Mouse (Mus musculus) embryonic facial prominence, embryonic 15.5 days (tissue): ENCODE results near the gene Cyb561d2. TPM values are rescaled to one million over a fixed set of nuclear protein-coding genes. Genes with fewer than 3 reads are reported as not detected.
A peak's percentile ranks its signal among the peaks of the same experiment; 100 is the strongest.
"Not testable (repeated sequence)": the region's sequence is repeated elsewhere in the genome, so short reads cannot be mapped to it uniquely, and the experiment has no call there.

ENCODE experiments used
- ATAC-seq: fragments of 200-750 bp; cut with Nextera tagmentation; 2 replicates; pipeline ENCODE4 v1.8.0; 2017; ENCODE audit warnings: low read depth, moderate TSS enrichment; ENCODE audit not compliant: insufficient number of reproducible peaks, low FRiP score, low TSS enrichment
- H3K27ac ChIP-seq: fragments of 300-500 bp; sonication (generic); replicated peaks from 2 replicates; pipeline ENCODE4 v1.5.1; 2015; ENCODE audit warnings: mild to moderate bottlenecking, inconsistent platforms
- H3K27me3 ChIP-seq: fragments of 300-500 bp; sonication (generic); 2 replicates; pipeline ENCODE4 v1.6.1; 2015; ENCODE audit warnings: inconsistent platforms
- H3K36me3 ChIP-seq: fragments of 300-500 bp; sonication (generic); 2 replicates; pipeline ENCODE4 v1.6.1; 2015; ENCODE audit warnings: mild to moderate bottlenecking, inconsistent platforms
- H3K4me1 ChIP-seq: fragments of 300-500 bp; sonication (generic); 2 replicates; pipeline ENCODE4 v1.6.1; 2015; ENCODE audit warnings: inconsistent platforms
- H3K4me2 ChIP-seq: fragments of 300-500 bp; sonication (generic); replicated peaks from 2 replicates; pipeline ENCODE4 v1.6.1; 2015; ENCODE audit warnings: mild to moderate bottlenecking, inconsistent platforms
- H3K4me3 ChIP-seq: fragments of 300-500 bp; sonication (generic); replicated peaks from 2 replicates; pipeline ENCODE4 v1.5.1; 2015; ENCODE audit warnings: mild to moderate bottlenecking, inconsistent platforms
- H3K9ac ChIP-seq: fragments of 300-500 bp; sonication (generic); 2 replicates; pipeline ENCODE4 v1.6.1; 2015; ENCODE audit warnings: inconsistent platforms
- H3K9me3 ChIP-seq: fragments of 300-500 bp; sonication (generic); replicated peaks from 2 replicates; pipeline ENCODE4 v1.6.1; 2016; ENCODE audit warnings: inconsistent platforms
- WGBS: fragments of 180-500 bp; shearing (Covaris S2); methylation state at CpG from one replicate; pipeline ENCODE4 v1.1.7; 2015; 5-methylcytosine and 5-hydroxymethylcytosine counted together
- polyA plus RNA-seq: library from polyadenylated mRNA; unstranded; fragments of >200 nt; fragmentation: Nextera tagmentation; extraction: Ambion mirVana; gene quantifications from 2 replicates; pipeline ENCODE4 v1.2.1, GENCODE M21; 2015

The Cyb561d2 gene
- polyA plus RNA-seq, 1 experiment from 2014 or later: 26.4 TPM

DNA sequence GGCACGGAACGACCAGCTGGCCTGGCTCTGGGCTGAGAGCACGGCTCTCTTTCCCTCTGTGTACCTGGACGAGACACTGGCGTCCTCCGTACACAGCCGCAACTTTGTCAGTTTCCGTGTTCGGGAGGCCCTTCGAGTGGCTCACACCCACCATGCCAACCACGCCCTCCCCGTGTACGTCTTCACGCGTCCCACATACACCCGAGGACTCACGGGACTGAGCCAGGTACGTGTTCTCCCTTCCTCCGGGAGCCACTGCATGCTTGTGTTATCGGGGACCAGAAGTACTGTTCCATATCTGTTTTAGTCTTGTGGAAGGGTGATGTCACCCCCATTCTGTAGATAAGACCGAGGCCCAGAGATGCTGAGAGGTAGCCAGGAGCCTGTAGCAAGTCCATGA lies 28.9 kb upstream of the Cyb561d2 start:
- no peak overlapping the region for H3K27ac ChIP-seq
- no peaks in the 10 kb centered on the region for H3K27me3 ChIP-seq
- WGBS: 88% methylated on average over 21 of the region's 21 CpGs
- H3K4me3 ChIP-seq: peak overlapping the region; percentile 88
- H3K9ac ChIP-seq: no peak overlapping the region
- peak overlapping the region; percentile 61 for H3K4me2 ChIP-seq
- ATAC-seq: no peak
- peaks cover 42% of the 10 kb centered on the region for H3K36me3 ChIP-seq
- H3K4me1 ChIP-seq: peaks cover 51% of the 10 kb centered on the region
- H3K9me3 ChIP-seq: no peaks in the 10 kb centered on the region

- 23% methylated on average over 13 of the region's 13 CpGs for WGBS
- Histone ChIP-seq H3K4me2 (peak overlapping the region; percentile 61), H3K9me3 (no peaks in the 10 kb centered on the region), H3K27me3 (no peaks in the 10 kb centered on the region), H3K36me3 (peaks cover 48% of the 10 kb centered on the region), H3K27ac (peak overlapping the region; percentile 92), H3K9ac (peak overlapping the region; percentile 70), H3K4me1 (peaks cover 48% of the 10 kb centered on the region), H3K4me3 (peak overlapping the region; percentile 88)
- ATAC-seq: no peak
Observed at GRCm38 (mm10) chr9:107570016-107570415, 28.0 kb upstream of the Cyb561d2 start.

- H3K4me2 ChIP-seq: peak overlapping the region; percentile 61
- H3K27ac ChIP-seq: peak overlapping the region; percentile 92
- peaks cover 46% of the 10 kb centered on the region for H3K36me3 ChIP-seq
- H3K27me3 ChIP-seq: no peaks in the 10 kb centered on the region
- H3K9me3 ChIP-seq: no peaks in the 10 kb centered on the region
- WGBS: under 1% methylated on average over 23 of the region's 23 CpGs
- peaks cover 54% of the 10 kb centered on the region for H3K4me1 ChIP-seq
- H3K9ac ChIP-seq: peak overlapping the region; percentile 70
- peak overlapping the region; percentile 88 for H3K4me3 ChIP-seq
- peak; percentile 3; the same call in 1 of the 2 replicates for ATAC-seq
Observed at GRCm38 (mm10) chr9:107569270-107569669, 27.3 kb upstream of the Cyb561d2 start.

DNA sequence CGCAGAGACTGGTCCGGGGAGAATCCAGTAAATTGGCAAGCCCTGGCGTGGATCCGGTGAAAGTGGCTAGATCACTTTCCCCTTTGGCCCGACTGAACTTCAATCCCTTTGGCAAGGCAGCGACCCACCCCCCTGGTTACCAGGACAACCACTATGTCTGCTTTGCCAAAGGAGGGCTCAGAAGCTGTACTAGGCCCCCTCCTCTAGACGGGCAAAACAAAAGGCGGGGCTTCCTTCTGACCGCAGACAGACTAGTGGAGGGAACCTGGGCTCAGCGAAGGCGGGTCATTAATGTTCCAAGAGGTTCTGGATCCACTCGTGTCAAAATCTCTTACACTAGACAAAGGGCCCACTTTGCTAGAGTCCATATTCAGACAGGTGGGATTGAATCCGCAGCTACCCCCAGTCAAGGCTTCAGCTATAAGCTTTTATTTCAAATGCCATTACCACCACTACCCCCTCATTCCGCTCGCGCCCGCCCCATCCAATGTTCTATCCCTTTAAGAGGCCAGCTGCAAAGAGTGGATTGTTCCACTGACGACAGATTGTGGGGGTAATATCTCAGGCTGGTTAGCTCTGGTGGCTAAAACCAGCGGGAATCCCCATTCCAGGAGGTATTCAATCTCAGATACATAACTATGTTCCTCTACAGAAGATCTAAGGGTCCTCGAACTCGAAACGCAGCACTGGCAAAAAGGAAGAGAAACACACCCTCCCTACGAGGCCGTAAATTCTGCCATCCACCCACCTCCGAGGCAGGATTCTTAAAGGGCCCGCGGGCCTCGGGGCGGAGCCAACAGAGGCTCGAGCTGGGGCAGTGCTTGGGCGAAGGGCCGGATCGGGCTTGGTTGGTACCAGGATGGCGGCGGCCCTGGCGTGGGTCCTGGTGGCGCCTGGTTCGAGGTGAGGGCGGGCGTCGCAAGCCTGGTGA lies 26.6 kb upstream of the Cyb561d2 start:
- H3K4me1 ChIP-seq: peaks cover 60% of the 10 kb centered on the region
- peak; percentile 86 for ATAC-seq
- no peaks in the 10 kb centered on the region for H3K27me3 ChIP-seq
- peaks cover 42% of the 10 kb centered on the region for H3K36me3 ChIP-seq
- peak overlapping the region; percentile 88 for H3K4me3 ChIP-seq
- H3K9ac ChIP-seq: peak overlapping the region; percentile 70
- peak overlapping the region; percentile 92 for H3K27ac ChIP-seq
- no peaks in the 10 kb centered on the region for H3K9me3 ChIP-seq
- WGBS: under 1% methylated on average over 41 of the region's 41 CpGs
- H3K4me2 ChIP-seq: peak overlapping the region; percentile 61

DNA sequence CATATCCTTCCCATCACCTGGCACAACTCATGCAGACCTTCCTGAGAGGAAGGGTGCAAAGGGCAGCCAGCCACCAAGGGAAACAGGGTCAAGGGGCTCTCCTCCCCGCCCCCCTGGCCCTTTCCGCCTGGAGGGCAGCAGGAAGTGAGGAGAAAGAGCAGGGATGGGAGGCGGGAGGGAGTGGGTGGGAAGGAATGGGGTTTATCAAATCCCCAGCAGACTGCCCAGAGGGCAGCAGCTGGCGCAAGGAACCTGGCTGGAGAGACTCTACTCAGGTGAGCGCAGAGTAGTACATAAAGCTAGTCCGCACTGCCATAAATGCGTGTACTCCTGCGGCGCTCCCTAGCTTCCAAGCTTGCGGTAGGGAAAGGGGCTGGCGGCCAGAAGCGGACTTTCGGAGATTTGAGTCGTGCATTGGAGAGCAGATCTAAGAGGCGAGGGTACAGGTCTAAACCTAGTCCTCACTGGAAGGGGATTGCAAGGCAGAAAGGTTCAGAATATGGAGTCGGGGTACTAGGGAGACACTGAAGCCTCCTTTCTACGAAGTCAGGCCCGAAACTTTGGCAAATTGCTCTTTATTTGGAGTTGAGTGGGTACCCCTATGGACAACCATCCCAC lies 25.8 kb upstream of the Cyb561d2 start, which contains the start of gene Hyal2:
Hyal2 (plus strand) TSS at position 244 of the 618 bp plus-strand sequence.
- no peak for ATAC-seq
- peak within 1 kb of the TSS; percentile 61 for H3K4me2 ChIP-seq
- no peaks in the 10 kb centered on the region for H3K9me3 ChIP-seq
- 10% methylated on average over 18 of the region's 18 CpGs for WGBS
- no peaks in the 10 kb centered on the region for H3K27me3 ChIP-seq
- H3K4me3 ChIP-seq: peak within 1 kb of the TSS; percentile 88
- peaks cover 35% of the 10 kb centered on the region for H3K36me3 ChIP-seq
- peaks cover 67% of the 10 kb centered on the region for H3K4me1 ChIP-seq
- peak within 1 kb of the TSS; percentile 70 for H3K9ac ChIP-seq
- H3K27ac ChIP-seq: peak within 1 kb of the TSS; percentile 92

- ATAC-seq: no peak
- 65% methylated on average over 3 of the region's 3 CpGs for WGBS
- Histone ChIP-seq H3K4me2 (peak overlapping the region; percentile 61; the same call in 1 of the 2 replicates), H3K4me1 (peaks cover 64% of the 10 kb centered on the region), H3K4me3 (no peak overlapping the region), H3K9me3 (no peaks in the 10 kb centered on the region), H3K9ac (no peak overlapping the region), H3K36me3 (peaks cover 31% of the 10 kb centered on the region), H3K27me3 (no peaks in the 10 kb centered on the region), H3K27ac (0 out of 2 replicates have a peak overlapping the region, but pooled peaks have one; percentile 59)
Observed at GRCm38 (mm10) chr9:107566855-107567254, 24.9 kb upstream of the Cyb561d2 start.

GRCm38 (mm10) chr9:107566041-107566709 lies 24.2 kb upstream of the Cyb561d2 start:
- H3K4me1 ChIP-seq: peaks cover 57% of the 10 kb centered on the region
- peaks cover 31% of the 10 kb centered on the region for H3K36me3 ChIP-seq
- ATAC-seq: no peak
- no peak overlapping the region for H3K4me3 ChIP-seq
- H3K9ac ChIP-seq: no peak overlapping the region
- H3K27ac ChIP-seq: peak overlapping the region; percentile 59; the same call in 1 of the 2 replicates
- H3K9me3 ChIP-seq: no peaks in the 10 kb centered on the region
- 55% methylated on average over 15 of the region's 15 CpGs for WGBS
- H3K4me2 ChIP-seq: no peak overlapping the region; the same call in 1 of the 2 replicates
- H3K27me3 ChIP-seq: no peaks in the 10 kb centered on the region

GRCm38 (mm10) chr9:107565556-107565955 lies 23.6 kb upstream of the Cyb561d2 start:
- not testable (repeated sequence) for H3K9me3 ChIP-seq, H3K4me3 ChIP-seq, H3K4me2 ChIP-seq, H3K9ac ChIP-seq, H3K27me3 ChIP-seq, ATAC-seq
- WGBS: 35% methylated on average over 5 of the region's 5 CpGs
- H3K27ac ChIP-seq: peak overlapping the region; percentile 31; the same call in 1 of the 2 replicates
- peaks cover 51% of the 10 kb centered on the region for H3K4me1 ChIP-seq
- peaks cover 31% of the 10 kb centered on the region for H3K36me3 ChIP-seq

DNA sequence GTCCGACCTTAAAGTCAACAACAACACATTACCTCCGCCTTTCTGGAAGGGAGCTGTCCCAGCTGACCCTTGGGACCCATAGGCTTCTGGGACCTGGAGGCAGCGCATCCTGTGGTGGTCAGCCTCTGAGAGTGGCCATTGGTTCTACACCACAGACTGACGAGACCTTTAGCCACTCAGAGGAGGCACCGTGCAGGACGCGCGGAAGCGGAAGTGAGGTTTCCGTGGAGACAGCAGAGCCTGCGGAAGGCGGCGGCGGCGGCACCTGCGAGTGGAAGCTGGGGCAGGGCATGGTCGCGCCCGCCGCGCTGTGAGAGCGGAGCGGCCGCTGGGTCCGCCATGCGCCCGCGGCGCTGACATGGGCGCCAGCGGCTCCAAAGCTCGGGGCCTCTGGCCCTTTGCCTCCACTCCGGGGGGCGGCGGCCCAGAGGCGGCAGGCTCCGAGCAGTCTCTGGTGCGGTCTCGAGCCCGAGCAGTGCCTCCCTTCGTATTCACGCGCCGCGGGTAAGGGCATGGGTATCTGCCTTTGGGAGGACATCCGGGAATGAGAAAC lies 21.1 kb upstream of the Cyb561d2 start, which contains the start of gene Tusc2:
Tusc2 (plus strand) TSS at position 227 of the 553 bp plus-strand sequence.
- Histone ChIP-seq H3K36me3 (peaks cover 55% of the 10 kb centered on the region), H3K4me2 (peak within 1 kb of the TSS; percentile 82), H3K4me3 (peak within 1 kb of the TSS; percentile 92), H3K9me3 (no peaks in the 10 kb centered on the region), H3K9ac (peak within 1 kb of the TSS; percentile 75), H3K27ac (peak within 1 kb of the TSS; percentile 79), H3K4me1 (peaks cover 40% of the 10 kb centered on the region), H3K27me3 (no peaks in the 10 kb centered on the region)
- peak; percentile 91 for ATAC-seq
- WGBS: 1% methylated on average over 46 of the region's 46 CpGs

- H3K4me1 ChIP-seq: peaks cover 51% of the 10 kb centered on the region
- peak overlapping the region; percentile 83 for H3K4me3 ChIP-seq
- 0 out of 2 replicates have a peak overlapping the region, but pooled peaks have one; percentile 5 for H3K27ac ChIP-seq
- 0 out of 2 replicates have a peak overlapping the region, but pooled peaks have one; percentile 71 for H3K9ac ChIP-seq
- H3K9me3 ChIP-seq: no peaks in the 10 kb centered on the region
- 62% methylated on average over 3 of the region's 3 CpGs for WGBS
- no peaks in the 10 kb centered on the region for H3K27me3 ChIP-seq
- H3K4me2 ChIP-seq: peak overlapping the region; percentile 92
- H3K36me3 ChIP-seq: peaks cover 45% of the 10 kb centered on the region
- ATAC-seq: no peak
Observed at GRCm38 (mm10) chr9:107556346-107556745, 14.4 kb upstream of the Cyb561d2 start.
